Mouse (Mus musculus): ENCODE measurements around the gene Trmt10c.

- TF ChIP-seq CTCF (IDR thresholded peaks at IDR 0.05) (no peak), EP300 (IDR thresholded peaks at IDR 0.05) (no peak)
Observed at GRCm38 (mm10) chr16:56061995-56062594, 24.5 kb upstream of the Trmt10c start.
